Mouse (Mus musculus): ENCODE results near the gene Rtn3.
"Not testable (repeated sequence)": the region's sequence is repeated elsewhere in the genome, so short reads cannot be mapped to it uniquely, and the experiment has no call there.

Gene Rtn3

DNA sequence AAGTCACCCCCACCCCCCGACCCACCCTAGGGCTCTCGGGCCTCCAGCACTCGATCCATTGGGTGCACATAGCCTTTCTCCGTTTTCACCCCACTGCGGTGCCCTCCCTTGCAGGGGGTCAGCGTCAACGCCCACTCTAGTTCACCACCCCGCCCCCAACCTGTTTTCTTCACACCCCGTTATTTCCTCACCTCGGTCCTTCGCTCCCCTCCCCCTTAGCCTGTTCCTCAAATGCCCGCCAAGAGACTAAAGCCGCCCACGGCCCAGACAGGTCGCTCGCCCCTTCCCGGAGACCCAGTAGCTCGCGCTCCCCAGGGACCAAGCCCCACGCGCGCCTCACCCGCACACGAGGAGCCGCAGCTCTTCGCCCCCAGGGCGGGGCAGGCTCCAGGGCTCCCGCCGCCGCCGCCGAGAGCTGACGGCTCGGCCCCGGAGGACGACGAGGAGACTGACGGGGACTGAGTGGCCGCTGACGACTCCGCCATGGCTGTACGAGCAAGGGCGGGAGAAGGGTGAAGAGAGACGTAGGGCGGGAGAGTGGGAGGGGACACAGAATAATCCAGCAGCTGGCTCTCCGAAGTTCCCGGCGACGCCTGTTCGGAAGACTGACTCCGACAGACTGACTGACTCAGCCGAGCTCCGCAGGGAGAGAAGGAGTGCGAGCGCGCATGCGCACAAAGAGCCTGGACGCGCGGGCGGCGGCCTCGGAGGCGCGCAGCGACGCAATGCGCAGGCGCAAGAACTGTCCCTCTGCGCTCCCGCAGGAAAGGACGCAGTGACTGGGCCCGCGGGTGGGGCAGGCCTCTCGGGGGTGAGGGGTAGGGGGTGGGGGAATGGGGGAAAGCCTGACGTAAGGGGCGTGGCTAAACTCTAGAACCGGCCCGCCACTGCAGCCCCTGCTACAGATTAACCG, at the start of gene Rtn3:
Gene Rtn3 (minus strand): TSS at position 683 of the 913 bp plus-strand sequence.
- peak; percentile 96 for DNase-seq (ENCODE audit: low spot score in 2 of 2)

DNA sequence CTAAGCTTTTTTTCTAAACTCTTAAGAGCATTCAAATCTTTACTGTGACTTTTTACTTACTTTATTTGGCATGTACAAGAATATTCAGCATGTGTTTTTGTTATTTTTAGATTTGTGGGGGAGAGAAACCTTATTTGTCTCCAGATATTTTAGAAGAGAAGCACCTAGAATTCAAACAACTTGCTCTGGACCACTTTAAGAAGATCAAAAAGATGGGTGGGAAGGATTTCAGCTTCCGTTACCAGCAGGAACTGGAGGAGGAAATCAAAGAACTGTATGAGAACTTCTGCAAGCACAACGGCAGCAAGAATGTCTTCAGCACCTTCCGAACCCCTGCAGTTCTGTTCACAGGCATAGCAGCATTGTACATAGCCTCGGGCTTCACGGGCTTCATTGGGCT, 48.8 kb upstream of the Rtn3 start:
- DNase-seq (ENCODE audit: low spot score in 2 of 2): no peak

DNA sequence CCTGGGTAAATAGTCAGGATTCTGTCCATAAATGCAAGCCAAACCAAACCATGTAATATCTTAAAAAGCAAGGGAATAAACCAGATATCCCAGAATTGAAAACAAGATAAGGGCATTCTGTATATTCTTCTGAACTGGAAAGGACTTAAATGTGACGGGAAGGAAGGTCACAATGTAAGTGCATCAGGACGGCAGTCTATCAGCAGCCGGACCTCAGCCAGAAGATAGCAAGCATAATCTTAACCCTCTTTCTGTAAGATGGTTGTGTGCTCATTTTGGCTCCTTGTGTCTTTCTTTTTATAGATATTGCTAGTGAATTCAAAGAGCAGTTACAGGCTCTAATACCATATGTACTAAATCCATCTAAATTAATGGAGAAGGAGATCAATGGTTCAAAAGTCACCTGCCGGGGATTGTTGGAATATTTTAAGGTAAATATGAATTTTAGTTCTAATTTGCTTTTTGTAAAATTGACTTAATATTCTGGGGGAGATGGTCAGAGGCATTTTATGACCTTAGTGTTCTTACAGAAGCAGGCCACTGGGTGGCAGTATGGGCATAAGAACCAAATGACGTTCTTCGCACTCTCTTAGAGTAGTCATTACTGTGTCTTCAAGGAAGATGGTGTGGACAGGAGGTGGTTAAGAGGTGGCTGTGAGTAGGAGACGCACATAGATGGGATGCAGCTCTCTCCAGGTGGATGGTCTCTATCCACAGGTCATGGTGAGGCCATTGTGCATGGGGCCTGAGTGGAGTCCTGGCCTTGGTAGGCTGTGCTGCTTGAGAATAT, 45.8 kb upstream of the Rtn3 start:
- DNase-seq (ENCODE audit: low spot score in 2 of 2): peak; percentile 21 to 45

- DNase-seq (ENCODE audit: low spot score in 2 of 2): no peak
These were observed 41.8 kb upstream of the Rtn3 start for GRCm38 (mm10) chr19:7524879-7525278.

DNA sequence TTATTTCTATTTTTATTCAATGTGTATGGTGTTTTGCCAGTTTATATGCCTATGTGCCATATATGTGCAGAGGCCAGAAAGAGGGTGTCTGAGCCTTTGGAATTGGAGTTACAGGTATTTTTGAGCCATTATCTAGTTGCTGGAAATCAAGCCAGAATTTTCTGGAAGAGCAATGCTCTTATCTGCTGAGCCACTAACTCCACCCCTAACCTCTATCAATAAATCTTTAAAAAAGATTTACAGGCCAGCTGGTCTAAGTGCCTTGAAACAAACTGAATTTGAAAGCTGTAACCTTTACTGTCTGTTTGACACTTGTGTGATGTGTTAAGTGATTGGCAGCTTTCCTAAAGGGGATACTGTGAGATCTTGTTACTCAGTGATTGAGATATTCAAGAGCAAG, 40.7 kb upstream of the Rtn3 start:
- DNase-seq (ENCODE audit: low spot score in 2 of 2): no peak

- peak in 1 of 2 experiments; percentile 13 for DNase-seq (ENCODE audit: low spot score in 2 of 2)
These were observed 40.2 kb upstream of the Rtn3 start for GRCm38 (mm10) chr19:7523292-7523691.

GRCm38 (mm10) chr19:7522856-7523255, 39.8 kb upstream of the Rtn3 start:
- no peak for DNase-seq (ENCODE audit: low spot score in 2 of 2)

- no peak for DNase-seq (ENCODE audit: low spot score in 2 of 2)
These were observed 38.5 kb upstream of the Rtn3 start for GRCm38 (mm10) chr19:7521619-7522018.

DNA sequence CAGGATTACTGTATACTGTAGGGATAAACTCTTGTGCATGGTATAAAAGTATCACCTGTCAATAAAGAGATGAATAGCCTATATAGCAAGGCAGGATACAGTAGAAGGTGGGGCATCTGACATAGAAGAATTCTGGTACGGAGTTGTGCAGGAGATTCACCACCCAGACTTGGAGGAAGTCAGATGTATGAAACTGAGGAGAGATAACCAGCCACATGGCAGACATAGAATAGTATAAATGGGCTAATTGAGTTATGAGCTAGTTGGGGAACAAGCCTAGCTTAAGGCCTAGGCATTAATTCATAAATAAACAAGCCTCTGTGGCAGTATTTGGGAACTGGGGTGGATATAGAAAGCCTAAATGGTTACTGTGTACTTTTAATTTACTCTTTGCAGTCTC, 33.4 kb upstream of the Rtn3 start:
- no peak for DNase-seq (ENCODE audit: low spot score in 2 of 2)

DNA sequence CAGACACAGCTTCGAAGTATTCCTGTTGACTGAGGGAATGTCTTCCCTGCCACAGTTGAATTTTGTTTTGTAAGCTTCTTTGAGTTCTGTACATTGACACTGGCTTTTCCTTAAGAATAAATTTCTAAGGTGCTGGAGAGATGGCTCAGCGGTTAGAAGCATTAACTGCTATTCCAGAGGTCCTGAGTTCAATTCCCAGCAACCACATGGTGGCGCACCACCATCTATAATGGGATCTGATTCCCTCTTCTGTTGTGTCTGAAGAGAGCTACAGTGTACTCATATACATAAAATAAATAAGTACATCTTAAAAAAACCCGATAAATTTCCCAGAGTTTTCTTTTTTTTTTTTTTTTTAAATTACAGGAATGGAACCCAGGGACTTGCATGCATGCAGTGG, 24.9 kb upstream of the Rtn3 start:
- no peak for DNase-seq (ENCODE audit: low spot score in 2 of 2)

GRCm38 (mm10) chr19:7506321-7506720, 23.2 kb upstream of the Rtn3 start:
- DNase-seq (ENCODE audit: low spot score in 2 of 2): no peak

GRCm38 (mm10) chr19:7502432-7502831, 19.4 kb upstream of the Rtn3 start:
- DNase-seq (ENCODE audit: low spot score in 2 of 2): no peak

- DNase-seq (ENCODE audit: low spot score in 2 of 2): no peak
These were observed 17.6 kb upstream of the Rtn3 start for GRCm38 (mm10) chr19:7500701-7501100.

- DNase-seq (ENCODE audit: low spot score in 2 of 2): no peak
These were observed 15.7 kb upstream of the Rtn3 start for GRCm38 (mm10) chr19:7498816-7499215.

DNA sequence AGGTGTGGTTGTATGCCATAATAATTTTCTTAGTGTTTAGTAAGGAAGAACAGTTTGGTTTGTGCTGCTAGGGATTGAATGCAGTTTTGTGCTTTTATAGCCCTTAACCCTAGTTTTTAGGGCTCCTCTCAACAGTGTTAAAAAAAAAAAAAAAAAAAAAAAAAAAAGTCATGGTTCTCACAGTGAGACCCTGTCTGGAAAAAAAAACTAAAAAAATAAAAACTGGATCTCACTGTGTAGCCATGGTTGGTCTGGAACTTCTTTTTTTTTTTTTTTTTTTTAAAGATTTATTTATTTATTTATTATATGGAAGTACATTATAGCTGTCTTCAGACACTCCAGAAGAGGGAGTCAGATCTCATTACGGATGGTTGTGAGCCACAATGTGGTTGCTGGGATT, 13.0 kb upstream of the Rtn3 start:
- DNase-seq (ENCODE audit: low spot score in 2 of 2): not testable (repeated sequence)

GRCm38 (mm10) chr19:7495221-7496038, 12.3 kb upstream of the Rtn3 start:
- no peak for DNase-seq (ENCODE audit: low spot score in 2 of 2)

DNA sequence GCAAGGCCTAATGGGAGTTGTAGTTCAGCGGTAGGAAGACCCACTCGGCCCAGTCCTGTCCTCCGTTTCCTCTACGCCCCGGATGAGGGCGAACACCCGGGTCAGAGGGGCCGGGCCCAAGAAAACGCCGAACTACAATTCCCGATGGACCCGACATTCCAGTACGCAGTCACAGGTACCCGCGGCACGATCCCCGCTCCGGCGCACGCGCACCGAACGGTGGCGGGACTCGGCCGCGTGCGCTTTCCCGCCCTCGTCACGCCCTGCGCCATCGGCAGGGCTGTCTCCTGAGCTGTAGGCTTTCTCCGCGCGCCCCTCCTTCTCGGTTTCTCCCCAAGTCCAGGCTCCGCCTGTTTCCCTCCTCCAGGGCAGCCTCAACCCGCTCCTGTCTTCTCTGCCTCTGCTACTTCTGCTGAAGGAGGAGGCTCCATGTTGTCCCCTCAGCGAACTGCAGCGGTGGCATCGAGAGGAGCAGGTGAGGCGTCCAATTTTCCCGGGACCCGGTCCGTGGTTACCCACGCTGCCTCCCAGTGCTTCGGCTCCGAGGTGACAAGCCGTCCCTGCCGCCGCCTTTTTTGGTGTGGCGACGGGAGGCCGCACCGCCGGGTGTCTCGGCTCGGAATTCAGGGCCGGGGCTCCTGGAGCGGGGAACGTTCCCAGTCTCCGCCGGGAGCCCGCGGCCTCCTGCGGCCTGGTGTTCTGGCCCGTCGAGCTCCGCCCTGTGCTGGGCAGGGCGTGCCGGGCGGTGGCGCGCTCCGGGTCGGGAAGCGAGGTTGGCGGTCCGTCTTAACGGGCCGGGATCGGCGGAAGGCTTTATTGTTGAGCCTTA, 11.3 kb upstream of the Rtn3 start:
- peak; percentile 84 to 86 for DNase-seq (ENCODE audit: low spot score in 2 of 2)

DNA sequence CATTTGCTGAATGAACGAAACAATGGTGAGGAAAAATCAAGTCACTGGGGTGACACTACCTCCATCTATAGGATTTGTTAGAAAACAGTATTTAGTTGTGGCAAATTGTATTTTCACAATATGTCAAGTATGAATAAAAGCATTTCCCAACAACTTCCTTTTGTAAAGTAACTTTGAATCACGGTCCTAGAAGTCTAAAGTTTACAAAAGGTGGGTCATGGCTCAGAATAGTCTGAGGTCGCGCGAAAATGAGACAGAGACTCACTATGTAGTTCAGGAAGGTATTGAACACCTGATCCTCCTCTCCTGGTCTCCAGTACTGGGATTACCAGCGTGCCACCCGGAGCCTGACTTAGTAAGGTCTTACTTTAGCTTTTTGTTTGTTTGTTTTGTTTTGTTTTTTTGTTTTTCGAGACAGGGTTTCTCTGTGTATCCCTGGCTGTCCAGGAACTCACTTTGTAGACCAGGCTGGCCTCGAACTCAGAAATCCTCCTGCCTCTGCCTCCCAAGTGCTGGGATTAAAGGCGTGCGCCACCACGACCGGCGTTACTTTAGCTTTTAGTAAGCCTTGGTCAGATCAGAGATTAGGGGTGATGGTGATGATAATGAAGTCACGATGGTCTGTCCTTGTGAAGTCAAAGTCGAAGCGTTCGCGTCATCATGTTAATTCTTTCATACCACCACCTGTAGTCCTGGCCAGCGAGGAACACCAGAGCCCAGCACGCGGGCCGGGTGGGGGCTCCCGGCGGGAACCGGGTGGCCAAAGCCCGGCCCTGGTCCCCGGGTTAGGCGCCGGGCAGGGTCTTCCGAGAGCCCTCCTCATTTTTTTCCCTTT, 10.5 kb upstream of the Rtn3 start, which contains the start of gene Atl3:
Gene Atl3 (plus strand): TSS at position 689 of the 835 bp plus-strand sequence.
- no peak for DNase-seq (ENCODE audit: low spot score in 2 of 2)

GRCm38 (mm10) chr19:7492682-7493081, 9.6 kb upstream of the Rtn3 start:
- no peak for DNase-seq (ENCODE audit: low spot score in 2 of 2)

DNA sequence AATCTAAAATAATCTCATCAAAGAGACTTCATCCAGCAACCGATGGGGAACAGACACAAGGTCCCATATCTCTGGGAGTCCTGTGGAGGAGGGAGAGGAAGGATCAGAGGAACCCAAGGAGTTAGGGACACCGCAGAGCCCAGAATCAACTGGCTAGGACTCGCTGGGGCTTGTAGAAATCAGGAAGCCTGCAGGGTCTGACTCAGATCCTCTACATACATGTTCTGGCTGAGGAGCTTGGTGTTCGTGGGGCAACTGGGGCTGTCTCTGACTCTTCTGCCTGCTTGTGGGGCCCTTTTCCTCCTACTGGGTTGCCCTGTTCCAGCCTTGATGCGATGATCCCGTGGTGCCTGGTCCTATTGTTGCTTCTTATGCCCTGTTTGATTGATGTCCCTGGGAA, 8.9 kb upstream of the Rtn3 start:
- DNase-seq (ENCODE audit: low spot score in 2 of 2): no peak

All from spleen, postnatal 36 days (tissue).